Mouse (Mus musculus) ZHBTc4 (cell line): ENCODE measurements at regions not wholly inside any gene's neighbourhood (a gene's known extent, or its start where the extent isn't known, plus 50 kb on each side); places are given as distances from the start of the nearest gene placed in this dataset.

Experiments
- DNase-seq: peaks from one replicate; pipeline ENCODE4 v3.0.0-alpha.2; 2011; ENCODE audit warnings: low read depth, low spot score

DNA sequence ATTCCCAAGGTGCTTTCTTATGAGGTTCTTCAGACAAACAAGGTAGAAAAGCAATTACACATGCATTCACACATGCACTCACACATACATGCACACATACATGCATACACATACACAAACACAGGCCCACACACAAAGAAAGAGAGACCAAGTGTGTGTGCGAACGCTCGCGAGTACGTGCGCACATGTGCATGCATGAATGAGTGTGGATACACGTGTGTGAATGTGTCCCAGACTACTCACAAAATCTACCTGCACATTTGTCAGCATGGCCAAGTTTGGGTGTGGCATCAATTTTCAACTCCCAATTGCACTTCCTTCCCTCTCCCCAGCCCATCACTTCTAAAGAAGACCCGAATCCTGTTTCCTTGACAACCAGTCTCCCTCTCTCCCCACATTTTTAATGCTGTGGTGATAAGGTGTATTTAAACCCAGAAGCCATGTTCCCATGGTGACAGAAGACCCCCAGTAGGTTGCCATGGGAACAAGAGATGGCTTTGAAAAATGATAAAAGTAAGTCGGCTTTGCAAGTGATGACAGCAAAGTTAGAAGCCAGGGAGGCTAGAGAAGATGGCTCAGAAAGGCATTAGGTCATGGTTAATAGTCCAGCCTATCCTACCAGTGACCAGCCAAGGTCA, 206.3 kb downstream of the Rpl10-ps3 start:
- DNase-seq, result no peak

DNA sequence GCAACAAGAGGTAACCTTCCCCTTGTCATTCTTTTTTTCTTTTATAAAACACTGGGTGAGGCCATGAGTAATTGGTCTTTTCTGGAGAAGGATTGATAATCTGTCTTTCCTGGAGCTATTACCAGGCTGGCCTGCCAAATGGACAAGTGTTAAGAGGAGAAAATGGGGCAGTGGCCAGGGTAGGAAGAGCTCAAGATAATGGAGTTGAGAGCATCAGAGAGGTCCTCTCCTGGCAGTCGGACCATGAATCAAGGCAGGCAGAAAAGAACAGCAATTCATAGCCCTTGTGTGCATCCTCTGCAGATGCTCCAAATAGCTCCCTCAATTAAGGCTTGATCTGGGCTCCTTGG, 208.2 kb downstream of the Rpl10-ps3 start:
- DNase-seq, result no peak

DNA sequence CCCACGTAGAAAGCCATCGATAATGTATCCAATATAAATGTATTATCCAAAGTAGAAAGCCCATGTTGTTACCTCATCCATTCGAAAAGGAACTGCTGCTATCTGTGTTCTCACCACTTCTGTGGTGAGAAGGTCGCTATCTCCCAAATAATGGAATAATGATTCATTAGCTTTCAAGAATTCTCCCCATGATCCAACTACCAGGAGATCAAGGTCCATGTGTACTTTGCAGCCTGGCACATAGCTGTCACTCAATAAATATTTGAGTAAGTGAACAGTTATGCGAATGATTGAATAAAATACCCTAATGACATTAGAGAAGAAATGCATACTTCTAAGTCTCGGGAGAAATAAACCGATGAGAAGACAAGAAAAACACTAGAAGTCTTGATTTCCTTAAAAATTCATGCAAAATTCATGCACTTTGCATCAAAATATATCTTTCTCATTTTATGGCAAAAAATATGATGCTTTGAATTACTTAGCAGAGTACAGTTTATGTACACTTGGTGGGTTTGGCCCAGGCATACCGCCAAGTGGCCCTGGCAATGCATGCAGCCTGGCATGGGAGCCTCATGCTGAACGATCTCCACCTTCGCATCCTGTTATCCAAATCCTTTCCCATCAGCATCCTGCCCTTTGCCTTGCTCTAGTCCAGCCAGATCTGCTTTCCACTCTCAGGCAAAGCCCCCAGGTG, 208.7 kb downstream of the Rpl10-ps3 start:
- no peak for DNase-seq

DNA sequence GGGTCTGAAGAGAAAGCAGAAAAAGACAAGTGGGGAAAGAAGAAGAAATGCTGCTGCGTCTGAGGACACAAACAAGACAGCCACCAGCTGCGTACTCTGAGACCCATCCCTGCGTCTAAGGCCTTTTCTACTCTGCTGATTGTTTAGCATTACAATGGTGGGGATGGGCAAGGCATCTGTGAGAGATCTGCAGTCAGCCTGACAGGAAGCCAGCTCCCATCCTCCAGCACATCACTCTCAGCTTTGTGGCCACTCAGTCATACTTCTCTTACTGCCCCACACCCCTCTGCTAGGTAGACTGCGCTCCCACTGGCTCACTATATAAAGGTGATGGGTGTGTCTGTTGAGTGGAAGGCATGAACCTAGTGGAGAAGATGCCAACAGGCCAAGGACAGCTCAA, 220.5 kb downstream of the Rpl10-ps3 start:
- DNase-seq, result peak; percentile 95

DNA sequence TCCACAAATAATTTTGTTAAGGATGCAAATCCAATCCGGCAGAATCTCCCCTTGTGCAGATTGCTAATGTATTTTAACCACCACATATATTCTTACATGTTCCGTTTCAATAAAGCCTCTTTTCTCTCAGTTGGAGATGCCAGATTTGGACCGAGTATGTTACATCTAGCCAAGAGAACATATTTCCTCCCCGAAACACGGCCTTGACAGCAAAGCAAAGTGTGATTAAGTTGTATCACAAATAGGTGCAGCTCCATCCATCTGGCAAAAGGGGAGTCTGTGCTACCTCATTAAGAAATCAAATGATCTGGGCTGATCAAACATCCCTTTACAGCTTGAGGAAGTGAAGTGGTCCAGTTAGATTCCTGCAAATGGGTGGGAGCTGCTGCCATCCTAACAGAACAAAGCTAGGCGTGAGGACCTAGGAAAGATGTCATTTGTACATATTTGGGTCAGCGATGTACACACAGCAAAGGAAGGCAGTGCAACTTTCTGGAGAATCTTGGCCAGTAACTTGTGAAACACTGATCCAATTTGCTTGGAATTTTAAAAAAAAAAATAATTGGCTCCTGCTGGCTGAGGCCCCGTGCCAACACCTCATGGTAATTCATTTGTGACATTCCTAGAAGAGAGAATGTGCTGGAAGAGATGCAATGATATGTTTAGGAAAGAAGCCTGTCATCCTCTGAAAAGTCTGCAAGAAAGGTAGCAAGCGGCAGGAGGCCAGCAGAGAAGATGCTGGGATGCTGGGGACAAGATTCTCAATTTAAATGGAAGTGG, 223.8 kb downstream of the Rpl10-ps3 start:
- DNase-seq, result no peak

DNA sequence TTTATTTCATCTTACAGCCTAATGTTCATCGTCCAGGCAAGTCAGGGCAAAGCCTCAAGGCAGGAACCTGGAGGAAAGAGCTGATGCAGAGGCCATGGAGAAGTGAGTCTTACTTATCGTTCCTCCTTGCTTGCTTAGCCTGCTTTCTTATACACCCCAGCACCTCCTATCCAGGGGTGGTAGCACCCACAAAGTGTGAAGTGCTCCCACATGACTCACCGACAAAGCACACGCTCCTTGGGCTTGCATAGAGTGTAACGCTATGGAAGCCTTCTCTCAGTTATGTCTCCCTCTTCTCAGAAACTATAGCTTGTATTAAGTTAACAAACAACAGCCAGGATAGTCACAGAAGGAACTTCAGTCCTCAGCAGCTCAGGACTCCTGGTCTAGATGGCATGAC, 225.4 kb downstream of the Rpl10-ps3 start:
- DNase-seq, result no peak

DNA sequence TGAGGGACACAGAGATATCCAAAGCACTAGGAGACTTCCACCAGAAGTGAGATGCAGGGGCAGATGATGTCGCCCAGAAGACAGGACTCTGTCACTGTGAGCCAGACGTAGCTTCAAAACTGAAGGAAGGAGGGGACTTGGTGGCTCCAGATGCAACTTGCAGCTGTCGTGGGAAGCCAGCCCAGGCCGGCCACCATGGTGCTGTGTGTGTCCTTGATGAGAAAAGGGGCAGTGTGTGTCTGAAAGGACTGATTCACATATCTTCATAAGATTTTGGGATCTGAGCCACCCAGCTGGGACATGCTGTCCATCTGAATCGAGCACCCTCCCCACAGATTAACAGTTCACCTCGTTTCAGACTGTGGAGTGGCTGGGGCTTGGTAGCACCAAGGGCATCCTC, 226.2 kb downstream of the Rpl10-ps3 start:
- no peak for DNase-seq

DNA sequence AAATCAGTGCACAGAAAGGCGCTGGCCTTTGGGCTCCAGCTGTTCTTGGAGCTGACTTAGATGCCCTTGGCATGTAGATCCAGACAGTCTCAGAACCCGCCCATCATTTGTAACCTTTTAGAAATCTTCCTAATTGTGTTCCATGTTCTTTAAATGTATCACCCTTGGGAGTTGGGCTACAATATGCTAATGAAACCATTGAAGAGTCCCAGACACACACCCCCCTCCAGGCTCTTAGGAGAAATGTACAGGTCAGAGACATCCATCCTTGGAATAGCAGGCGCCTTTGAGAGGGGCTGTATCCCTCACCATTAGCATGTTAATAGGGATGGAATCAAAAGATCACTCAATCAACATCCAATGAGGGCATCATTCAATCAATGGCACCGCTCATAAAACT, 238.2 kb downstream of the Rpl10-ps3 start:
- peak; percentile 74 for DNase-seq

DNA sequence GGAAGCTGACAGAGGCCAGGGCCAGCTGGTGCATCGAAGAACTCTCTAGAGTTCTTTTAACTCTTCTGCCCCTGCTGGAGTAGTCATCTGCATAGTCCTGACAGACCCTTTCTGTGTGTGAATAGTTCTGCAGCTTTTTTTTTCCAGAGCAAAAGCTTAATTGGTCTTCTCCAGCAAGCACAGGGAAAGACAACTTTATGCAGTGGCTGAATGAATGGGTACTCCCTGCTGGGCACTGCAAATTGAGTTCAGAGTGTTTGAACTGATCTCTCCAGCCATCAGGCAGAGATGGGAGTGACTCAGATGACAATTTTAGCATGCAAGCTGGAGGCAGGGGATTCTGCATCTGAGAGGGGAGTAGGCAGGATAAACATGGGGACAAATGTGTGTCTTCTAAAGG, 242.0 kb downstream of the Rpl10-ps3 start:
- peak; percentile 56 for DNase-seq

DNA sequence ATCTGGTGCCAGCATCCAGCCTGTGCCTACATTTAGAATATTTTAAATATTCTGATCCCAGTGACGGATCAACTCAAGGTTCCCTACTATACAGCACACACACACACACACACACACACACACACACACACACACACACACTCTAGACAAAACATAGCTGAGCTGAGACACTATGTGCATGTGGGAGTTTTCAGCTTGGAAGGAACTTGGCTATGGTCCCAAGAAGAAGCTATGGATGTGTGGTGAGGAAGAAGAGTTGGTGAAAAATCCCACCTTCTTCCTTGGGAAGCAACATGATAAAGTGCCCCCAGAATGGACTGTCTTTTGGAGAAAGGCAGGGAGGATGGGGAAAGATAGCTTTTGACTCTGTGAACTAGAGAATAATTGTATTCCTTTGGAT, 243.7 kb downstream of the Rpl10-ps3 start:
- DNase-seq, result no peak

DNA sequence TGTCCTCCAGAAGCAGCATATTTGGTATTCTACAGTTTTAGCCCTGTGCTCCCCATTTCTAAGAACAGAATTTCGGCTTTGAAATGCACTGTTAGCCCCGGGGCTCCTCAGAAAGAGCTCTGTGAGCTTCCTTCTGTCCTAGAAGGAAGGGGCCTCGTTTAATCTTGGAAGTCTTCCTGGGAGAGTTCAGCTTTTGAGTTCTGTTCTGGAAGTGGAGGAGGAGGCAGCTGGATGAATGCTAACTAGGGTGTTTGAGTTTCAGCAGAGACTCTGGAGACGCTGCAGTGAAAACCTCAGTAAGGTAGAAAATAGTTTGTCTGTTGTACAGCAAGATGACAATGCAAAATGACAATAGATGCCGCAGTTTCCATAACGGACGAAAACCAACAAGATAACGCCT, 253.8 kb downstream of the Rpl10-ps3 start:
- no peak for DNase-seq

DNA sequence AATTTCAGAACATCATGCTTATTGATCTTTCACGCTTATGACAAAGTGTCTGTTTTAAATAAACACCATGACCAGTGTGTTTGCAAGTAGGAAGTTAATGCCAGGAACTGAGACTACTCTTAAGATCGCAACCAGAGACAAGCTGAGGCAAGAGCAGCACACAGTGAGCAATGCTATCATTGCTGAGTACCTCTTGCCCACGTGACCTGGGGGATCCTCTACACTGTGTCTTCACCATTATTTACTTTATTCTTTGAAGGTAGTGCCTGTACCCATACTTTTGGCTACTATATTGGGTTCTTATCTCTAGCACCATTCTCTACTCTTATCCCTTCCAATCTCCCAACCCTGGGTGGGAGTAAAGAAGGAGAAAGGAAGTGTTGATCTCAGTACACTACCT, 254.9 kb downstream of the Rpl10-ps3 start:
- no peak for DNase-seq

DNA sequence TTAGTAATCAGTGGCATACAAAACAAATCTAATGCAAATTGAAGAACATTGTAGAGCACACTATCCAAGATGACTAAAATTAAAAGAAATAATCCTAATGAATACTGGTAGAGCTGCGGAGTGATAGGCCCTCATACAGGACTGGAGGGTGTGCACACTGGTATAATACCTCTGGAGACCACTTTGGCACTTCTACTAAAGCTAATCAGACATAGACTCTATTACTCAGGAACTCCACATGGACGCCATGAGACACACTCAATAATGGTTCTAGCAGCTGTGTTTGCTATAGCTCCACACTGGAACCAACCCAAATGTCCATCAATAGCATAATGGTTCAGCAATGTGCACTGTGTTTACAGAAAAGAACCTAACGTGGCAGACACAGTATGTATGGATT, 264.6 kb downstream of the Rpl10-ps3 start:
- no peak for DNase-seq

DNA sequence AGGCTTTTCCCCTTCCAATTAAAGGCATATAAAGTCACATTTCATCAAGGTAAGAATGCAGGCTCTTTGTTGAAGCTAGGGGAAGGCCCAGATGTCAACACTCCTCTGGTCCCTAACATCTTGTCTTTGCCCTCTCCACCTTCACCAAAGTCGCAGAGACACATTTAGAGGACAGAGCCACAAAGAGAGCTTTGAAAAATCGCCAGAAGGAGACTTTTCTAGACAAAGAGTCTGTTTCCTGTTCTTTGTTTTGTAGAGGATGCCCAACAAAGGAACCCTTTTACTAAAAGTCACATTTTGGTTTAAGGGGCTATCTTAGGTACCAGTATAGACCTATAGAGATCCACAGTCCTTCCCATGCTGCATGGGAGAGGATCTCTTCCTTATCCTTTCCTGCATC, 269.9 kb upstream of the Ncam1 start:
- DNase-seq, result peak; percentile 73

DNA sequence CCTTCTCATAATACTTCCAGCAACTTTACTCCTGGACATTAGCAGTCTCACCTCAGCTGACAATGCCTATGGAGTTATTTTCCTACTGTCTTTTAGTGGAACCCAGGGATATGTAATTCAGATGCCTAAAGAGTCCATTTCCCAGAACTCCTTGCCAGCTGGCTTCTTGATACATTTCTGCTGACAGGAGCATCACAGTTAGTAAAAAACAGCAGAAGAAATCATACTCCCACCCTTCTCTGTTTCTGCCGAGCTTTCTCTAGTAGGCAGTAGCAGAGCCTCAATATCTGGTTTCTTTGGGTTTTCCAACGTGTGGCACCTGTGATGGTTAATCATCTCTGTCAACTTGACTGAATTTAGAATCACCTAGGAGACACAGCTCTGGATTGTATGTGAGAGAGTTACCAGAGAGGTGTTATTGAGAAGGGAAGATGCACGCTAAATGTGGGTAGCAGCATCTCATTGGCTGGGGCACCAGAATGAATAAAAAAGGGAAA, 269.1 kb upstream of the Ncam1 start:
- DNase-seq, result no peak

DNA sequence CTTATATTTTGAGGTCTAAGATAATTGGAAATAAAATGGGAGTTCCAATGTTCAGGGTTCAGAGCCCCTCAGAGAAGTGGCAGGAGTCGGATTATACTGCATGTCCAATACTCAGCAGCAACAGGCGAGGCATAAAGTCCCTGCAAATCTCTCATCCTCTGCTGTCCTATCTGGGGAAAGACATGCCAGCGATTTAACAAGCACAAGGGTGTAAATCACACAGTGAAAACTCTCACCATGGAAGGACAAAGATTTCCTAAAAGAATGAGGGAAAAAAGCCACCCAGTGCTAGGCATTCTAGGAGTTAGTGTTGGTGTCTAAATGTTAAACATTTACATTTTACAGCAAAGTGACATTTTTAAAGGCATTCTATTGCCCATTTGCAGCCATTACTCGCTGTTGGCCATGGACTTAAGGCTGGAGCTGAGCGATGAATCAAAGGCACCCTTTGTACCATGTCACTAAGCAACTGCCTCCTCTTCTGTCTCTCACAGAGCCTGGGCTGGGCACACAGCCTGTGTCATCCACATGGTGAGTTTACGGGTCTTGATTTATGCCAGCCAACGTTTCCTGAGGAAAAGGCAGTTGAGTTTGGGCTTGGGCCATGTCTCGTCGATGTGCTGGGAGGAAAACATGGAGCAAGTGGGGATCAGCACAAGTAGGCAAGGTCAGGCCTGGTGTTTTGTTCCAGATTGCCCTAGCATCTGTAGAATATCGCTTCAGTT, 265.9 kb upstream of the Ncam1 start:
- DNase-seq, result no peak

DNA sequence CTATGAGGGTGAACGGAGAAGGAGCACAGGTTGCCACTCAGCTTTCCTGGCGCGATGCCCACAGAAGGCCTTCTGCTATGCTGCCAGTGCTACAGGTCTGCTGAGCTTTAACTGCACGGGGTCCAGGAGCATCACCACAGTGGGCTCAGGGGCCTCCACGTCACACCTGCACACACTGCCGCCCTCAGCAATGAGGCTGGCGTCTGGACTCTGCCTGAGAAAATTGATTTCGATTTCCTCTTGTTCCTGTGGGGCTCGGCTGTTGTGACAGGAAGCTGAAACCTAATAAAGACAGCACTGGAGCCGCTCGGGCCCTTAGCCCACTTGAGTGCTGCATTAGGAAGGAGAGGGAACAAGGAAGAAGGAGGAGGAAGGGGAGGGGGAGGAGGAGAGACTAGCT, 239.5 kb upstream of the Ncam1 start:
- no peak for DNase-seq

DNA sequence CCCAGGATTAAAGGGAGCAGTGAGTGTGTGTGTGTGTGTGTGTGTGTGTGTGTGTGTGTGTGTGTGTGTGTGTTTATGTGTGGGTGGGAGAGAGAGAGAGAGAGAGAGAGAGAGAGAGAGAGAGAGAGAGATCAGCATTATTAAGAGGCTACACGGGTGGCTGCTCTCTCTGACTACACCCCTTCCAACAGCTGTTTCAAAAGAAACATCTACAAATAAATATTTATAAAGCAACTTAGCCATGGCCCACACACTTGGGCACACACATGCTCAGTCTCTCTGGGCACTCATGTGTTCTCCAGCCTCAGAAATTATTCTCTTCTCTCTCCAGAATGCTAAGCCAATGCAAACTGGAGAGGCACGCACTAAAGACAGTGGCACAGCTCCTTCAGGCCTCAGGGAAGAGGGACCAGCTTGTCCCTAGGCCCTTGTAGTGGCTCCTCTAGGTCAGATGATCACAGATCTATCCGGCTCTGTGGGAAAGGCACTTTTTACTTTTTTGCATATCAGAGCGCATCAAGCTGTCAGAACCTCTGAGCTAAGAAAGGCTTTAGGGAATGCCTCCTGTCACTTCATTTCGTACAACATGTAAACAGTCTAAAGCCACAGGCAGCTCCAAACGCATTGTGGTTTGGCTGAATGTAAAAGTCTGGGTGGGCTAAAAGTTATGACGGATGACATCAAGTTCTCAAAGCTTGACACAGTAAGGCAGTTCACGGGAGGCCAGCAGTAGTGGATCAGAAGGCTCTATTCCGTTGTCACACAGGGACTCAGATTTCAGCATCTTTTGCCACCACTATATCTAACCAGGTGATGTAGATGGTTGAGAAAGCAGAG, 233.8 kb upstream of the Ncam1 start:
- DNase-seq, result no peak

DNA sequence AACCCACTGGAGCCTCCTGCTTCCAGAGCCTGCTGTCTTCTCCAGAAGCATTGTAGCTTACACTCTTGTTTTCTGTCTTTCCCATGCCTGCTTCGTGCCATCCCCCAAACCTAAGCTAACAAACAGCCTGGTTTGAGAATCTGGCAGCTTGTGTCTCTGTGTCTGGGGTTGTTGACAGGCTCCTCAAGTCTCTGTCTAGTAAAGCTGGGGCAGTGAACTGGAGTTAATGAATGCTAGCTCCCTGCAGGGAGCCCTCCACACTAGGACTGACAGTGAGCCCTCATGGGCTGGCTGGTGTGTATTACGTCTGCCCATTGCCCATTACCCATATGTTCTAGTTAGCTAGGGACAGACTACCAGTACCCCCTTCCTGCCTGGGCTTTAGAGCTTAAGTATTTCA, 232.6 kb upstream of the Ncam1 start:
- no peak for DNase-seq

DNA sequence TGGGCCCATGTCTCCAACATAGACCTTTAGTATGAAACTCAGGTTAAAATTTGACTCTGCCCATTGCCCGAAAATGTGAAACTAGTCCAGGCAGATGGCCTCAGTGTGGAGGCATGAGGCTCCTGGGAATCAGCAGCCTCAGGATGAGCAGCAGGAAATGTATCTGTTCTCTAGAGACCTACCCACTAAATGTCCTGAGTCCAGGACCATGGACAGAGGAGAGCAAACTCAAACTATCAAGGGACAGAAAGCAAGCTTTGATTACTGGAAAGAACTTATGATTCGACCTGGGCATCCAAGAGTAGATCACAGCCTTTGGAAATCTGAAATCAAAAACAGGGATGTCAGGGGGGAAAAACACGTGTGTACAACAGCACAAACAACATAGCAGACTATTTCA, 230.3 kb upstream of the Ncam1 start:
- DNase-seq, result peak; percentile 64

DNA sequence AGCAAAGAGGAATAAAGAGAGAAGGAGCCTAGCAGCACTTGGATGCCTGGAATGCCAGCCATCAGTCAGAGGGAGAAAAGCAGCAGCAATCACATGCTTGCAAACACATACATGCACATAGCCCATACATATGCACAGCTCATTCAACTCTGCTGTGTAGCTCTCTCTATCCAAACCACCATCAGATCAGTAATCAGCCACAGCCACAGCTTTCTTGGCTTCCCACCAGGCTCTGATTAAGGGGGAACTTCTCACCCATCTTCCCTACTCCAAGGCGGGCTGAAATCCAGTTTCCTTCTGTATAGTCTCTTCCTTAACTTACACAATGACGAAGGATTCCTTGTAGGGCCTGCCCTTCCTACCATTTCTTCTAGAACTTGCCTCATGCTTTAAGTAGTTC, 229.8 kb upstream of the Ncam1 start:
- DNase-seq, result no peak
